Mouse (Mus musculus): Measurements from ENCODE around the gene Hs3st2. TPM values are rescaled to one million over a fixed set of nuclear protein-coding genes. Genes with fewer than 3 reads are reported as not detected.

Hs3st2 gene
- polyA plus RNA-seq, 1 experiment: 0.30 TPM

DNA sequence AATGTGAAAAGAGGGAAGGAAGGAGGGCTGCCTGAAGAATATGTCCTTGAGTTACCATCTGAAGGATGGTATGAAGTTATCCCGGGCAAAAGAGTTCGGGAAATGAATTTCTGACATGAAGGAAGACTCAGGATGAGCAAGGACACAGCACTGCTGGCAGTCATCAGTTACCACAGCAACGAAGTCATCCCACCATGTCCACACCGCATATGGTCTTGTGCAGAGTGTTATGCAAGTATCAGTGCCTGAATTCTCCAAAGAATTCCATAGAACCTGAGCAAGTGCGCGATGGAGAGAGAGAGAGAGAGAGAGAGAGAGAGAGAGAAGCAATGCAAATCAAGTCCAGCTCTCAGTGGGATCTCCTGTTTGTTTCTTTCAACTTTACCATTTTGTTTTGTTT lies 142.0 kb downstream of the Hs3st2 start:
- WGBS: 82% methylated on average over 6 of the region's 6 CpGs
- DNase-seq (ENCODE audit: low read depth, low spot score): no peak

DNA sequence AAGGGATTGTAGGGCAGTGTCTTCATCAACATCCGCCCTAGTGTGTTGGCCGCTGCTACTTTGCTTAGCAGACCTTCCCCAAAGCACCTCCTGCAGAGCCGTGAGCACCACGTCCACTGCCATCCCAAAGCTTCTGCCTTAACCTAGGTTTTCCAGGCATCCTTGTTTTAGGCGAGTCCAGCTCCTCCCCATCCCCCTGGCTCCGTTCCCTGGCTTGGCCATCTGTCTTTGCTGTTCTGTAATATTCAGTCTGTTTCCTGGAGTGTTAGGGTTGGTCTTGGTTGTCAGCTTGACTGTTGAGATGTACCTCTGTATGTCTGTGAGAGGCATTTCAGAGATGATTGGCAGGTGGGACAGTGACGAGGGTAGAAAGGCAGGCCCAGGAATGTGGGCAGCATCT lies 142.7 kb downstream of the Hs3st2 start:
- 71% methylated on average over 7 of the region's 7 CpGs for WGBS
- no peak for DNase-seq (ENCODE audit: low read depth, low spot score)

DNA sequence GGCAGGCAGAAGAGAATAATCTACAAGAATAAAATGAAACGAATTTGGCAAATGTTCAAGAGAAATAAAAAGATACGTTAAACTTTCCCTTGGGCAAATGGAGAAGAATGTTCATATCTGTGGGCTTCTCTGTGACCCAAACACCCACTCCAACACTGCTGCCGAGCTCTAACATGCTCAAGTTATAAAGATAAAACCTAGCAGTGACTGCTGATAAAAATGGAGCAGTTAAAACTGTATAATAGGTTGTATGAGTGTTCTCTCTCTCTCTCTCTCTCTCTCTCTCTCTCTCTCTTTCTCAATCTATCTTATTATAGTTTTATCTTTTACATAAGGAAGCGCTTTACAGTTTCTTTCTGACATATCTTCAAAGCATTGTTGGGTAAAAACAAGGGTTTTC lies 144.3 kb downstream of the Hs3st2 start:
- DNase-seq (ENCODE audit: low read depth, low spot score): no peak
- 26% methylated on average over 4 of the region's 4 CpGs for WGBS

DNA sequence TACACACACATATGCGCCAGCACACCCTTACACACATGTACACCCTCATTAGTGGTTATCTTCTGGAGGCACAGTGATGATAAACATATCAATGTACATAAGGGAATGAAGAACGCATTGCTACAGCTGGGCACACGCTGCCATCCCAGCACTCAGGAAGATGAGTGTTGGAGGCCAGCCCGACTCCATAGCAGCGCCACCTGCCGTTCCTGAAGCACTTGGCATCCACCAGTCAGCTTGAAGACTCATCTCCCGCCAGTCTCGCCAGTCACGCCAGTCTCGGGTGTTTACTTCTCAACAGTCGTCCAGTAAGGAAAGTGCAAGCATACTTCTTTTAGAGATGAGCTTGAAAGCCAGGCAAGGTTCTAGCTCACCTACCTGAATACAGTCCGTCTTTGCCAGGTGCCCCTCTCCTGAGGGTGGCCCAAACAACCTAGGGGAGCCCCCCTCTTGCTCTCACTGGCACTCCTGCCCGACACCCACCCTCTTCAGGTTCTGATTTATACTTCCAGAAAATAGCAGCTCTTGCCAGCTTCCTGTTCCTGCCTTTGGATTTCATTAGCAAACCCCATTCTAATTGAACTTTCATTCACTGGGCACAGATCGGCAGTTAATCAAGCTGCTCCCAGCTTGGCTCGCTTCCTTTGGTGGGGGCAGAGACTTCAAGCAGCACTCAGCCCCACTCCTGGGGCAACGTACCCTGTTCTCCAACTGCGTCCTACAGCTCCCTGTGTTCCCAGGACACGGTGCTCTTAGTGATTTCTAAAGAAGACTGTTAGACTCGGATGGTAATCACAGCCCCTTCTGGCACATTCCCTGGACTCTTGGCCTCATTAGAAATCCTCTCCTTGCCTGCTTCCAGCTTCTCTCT lies 148.0 kb downstream of the Hs3st2 start:
- WGBS: 50% methylated on average over 19 of the region's 19 CpGs

DNA sequence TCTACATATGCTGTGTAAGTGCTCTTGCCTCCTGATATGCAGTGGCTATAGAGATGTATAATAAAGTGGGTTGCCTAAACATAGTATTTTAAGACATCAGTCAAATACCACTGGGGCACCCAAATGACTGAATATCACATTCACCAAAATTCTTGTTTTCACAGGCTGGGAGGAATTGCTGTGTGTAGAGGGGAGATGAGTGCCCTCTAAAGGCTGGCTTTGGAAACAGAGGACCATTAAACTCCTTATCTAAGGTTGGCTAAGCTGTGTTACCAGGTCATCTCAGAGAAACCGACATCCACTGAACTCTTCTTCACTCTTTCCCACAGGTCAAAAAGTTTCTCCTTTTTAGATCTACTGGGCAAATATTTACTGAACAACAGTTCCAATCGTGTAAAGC lies 150.8 kb downstream of the Hs3st2 start:
- no peak for DNase-seq (ENCODE audit: low read depth, low spot score)
- WGBS: 40% methylated on average over 2 of the region's 2 CpGs

More for the DNA sequence above, 148.0 kb downstream of the Hs3st2 start:
- DNase-seq (ENCODE audit: low read depth, low spot score): no peak

DNA sequence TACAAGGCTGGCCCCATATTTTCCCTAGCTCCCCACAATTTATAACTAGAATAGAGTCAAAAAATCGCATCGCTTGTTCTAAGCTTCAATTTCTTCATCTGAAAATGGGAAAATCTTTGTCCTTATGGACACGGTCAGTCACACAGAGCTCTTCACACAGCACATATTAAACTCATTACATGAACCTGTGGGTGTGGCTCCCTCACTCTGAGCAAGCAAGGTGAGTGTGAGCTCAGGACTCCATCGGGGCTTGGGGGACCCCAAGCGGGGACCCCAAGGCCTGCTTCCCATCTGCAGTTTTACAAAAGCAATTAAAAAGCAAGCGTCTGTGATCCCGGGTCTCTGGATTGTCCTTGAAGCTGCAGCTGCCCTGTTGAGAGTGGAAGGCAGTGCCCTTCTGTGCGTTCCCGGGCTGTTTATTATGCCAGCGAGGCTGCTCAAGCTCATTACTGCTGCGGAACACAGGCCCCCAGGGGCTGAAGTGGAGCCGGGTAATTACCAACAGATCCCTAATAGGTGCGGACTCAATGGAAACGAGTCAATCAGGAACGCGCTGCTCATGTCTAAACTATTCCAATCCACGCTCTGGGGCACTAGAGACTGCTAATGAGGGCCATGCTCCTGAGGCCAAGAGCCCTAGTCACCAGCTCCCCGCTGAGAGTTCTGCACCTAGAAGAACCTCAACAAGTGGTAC lies 157.8 kb downstream of the Hs3st2 start:
- DNase-seq (ENCODE audit: low read depth, low spot score): no peak
- 64% methylated on average over 18 of the region's 18 CpGs for WGBS
